Mouse (Mus musculus): ENCODE measurements around the gene Olfr328. TPM values are rescaled to one million over a fixed set of nuclear protein-coding genes. Genes with fewer than 3 reads are reported as not detected.

Gene Olfr328
- total RNA-seq, 2 experiments from 2014 or later, result 0.10 TPM; not detected in 1

Other genes starting within 250 kb of the Olfr328 start
- gene Zfp692, start 248.6 kb downstream of the Olfr328 start, total RNA-seq (2021), result 1 to 10 TPM; 2.7 to 4.3 TPM
- gene Zfp672, start 225.3 kb downstream of the Olfr328 start, total RNA-seq (2021), result 10 to 100 TPM; 37.7 to 40.6 TPM
- gene Sh3bp5l, start 224.9 kb downstream of the Olfr328 start, total RNA-seq (2021), result 10 to 100 TPM; 22.8 to 27.5 TPM
- gene Lypd8, start 176.6 kb downstream of the Olfr328 start, total RNA-seq (2021), result not detected
- not detected for gene 1810065E05Rik, start 134.5 kb downstream of the Olfr328 start, total RNA-seq (2021)
- gene Gm12253, start 123.1 kb downstream of the Olfr328 start, total RNA-seq (2021), result not detected
- gene Lypd9, start 102.7 kb downstream of the Olfr328 start, total RNA-seq (2021), result not detected
- not detected for gene Olfr30, start 93.4 kb downstream of the Olfr328 start, total RNA-seq (2021)
- not detected for gene Olfr332, start 63.1 kb downstream of the Olfr328 start, total RNA-seq (2021)
- gene Olfr331, start 53.1 kb downstream of the Olfr328 start, total RNA-seq (2021), result not detected
- gene Olfr330, start 20.8 kb downstream of the Olfr328 start, total RNA-seq (2021), result not detected
- gene Olfr329-ps, start 9.2 kb downstream of the Olfr328 start, total RNA-seq (2021), result not detected
- gene Olfr224, start 14.9 kb upstream of the Olfr328 start, total RNA-seq (2021), result not detected
- gene Olfr325, start 22.1 kb upstream of the Olfr328 start, total RNA-seq (2021), result not detected
- gene Olfr324, start 39.5 kb upstream of the Olfr328 start, total RNA-seq (2021), result not detected
- gene 2210407C18Rik, start 60.4 kb upstream of the Olfr328 start, total RNA-seq (2021), result not detected
- not detected for gene Olfr323, start 74.9 kb upstream of the Olfr328 start, total RNA-seq (2021)
- gene Trim58, start 84.8 kb upstream of the Olfr328 start, total RNA-seq (2021), result not detected
- not detected for gene Olfr322, start 103.1 kb upstream of the Olfr328 start, total RNA-seq (2021)
- not detected for gene Olfr320, start 125.5 kb upstream of the Olfr328 start, total RNA-seq (2021)
- not detected for gene Olfr319, start 143.5 kb upstream of the Olfr328 start, total RNA-seq (2021)
- not detected for gene Olfr318, start 168.4 kb upstream of the Olfr328 start, total RNA-seq (2021)
- not detected for gene Olfr317, start 183.6 kb upstream of the Olfr328 start, total RNA-seq (2021)
- gene Olfr316, start 197.1 kb upstream of the Olfr328 start, total RNA-seq (2021), result not detected
- gene Olfr315, start 217.6 kb upstream of the Olfr328 start, total RNA-seq (2021), result not detected
- not detected for gene Olfr314, start 227.3 kb upstream of the Olfr328 start, total RNA-seq (2021)
- gene Fam183b, start 246.3 kb upstream of the Olfr328 start, total RNA-seq (2021), result not detected

All from gastrocnemius, postnatal 25 days (tissue).